Mouse (Mus musculus): ENCODE measurements at regions not wholly inside any gene's neighbourhood (a gene's known extent, or its start where the extent isn't known, plus 50 kb on each side); places are given as distances from the start of the nearest gene placed in this dataset.
"Not testable (repeated sequence)": the region's sequence is repeated elsewhere in the genome, so short reads cannot be mapped to it uniquely, and the experiment has no call there.

GRCm38 (mm10) chr14:102150410-102150809 is 420.7 kb downstream of the Lmo7 start:
- not testable (repeated sequence) for TF ChIP-seq CTCF (IDR thresholded peaks at IDR 0.05; ENCODE audit: insufficient read depth, low read length); POLR2A (IDR thresholded peaks at IDR 0.05; ENCODE audit: borderline replicate concordance, extremely low read depth, low read depth, low read length)
